Mouse (Mus musculus) myocyte (in vitro differentiated cells): ENCODE results near the gene Gm20388.

Source experiments
- MAX ChIP-seq: IDR thresholded peaks from one replicate; pipeline ENCODE4 v1.6.1; 2011; ENCODE audit warnings: low read depth, mild to moderate bottlenecking, control low read depth
- POLR2A ChIP-seq: IDR thresholded peaks from one replicate; pipeline ENCODE4 v1.6.1; 2011; ENCODE audit warnings: low read depth, mild to moderate bottlenecking, control low read depth, moderate library complexity; ENCODE audit not compliant: insufficient read length
- POLR2AphosphoS2 ChIP-seq: IDR thresholded peaks from one replicate; pipeline ENCODE4 v1.6.1; 2011; ENCODE audit warnings: low read depth, control low read depth; ENCODE audit not compliant: insufficient read length
- TCF12 ChIP-seq: IDR thresholded peaks from one replicate; pipeline ENCODE4 v1.6.1; 2011; ENCODE audit warnings: mild to moderate bottlenecking, control low read depth; ENCODE audit not compliant: poor library complexity, insufficient read depth, severe bottlenecking

DNA sequence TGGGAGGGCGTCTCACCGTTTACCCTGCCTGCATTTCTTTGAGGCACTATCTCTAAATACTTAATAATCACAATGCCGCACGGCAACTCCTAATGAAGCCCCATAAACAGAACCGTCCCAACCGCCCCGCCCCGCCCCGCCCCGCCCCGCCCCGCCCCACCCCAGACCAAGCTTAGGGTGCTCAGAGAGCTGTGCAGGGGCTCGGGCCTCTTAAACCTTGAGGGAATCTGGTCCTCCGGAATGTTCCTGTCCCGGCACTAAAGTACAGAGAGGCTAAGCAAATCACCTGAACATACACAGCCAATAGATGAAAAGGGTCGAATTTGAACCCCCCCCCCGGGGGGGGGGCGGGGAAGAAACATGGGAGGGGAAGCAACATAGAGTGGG lies 1564.2 kb downstream of the Gm20388 start:
- TF ChIP-seq POLR2A (no peak), TCF12 (no peak), MAX (no peak), POLR2AphosphoS2 (no peak)
